Mouse (Mus musculus) ES-Bruce4 (cell line): ENCODE results near the gene Trp53rka.

ENCODE experiments used
- CTCF ChIP-seq: IDR thresholded peaks from one replicate; pipeline ENCODE4 v1.8.1; 2011; ENCODE audit warnings: low read depth, low read length
- EP300 ChIP-seq: IDR thresholded peaks from 2 replicates; pipeline ENCODE4 v1.6.1; 2011; ENCODE audit warnings: low read depth, low read length; ENCODE audit not compliant: insufficient read depth

GRCm38 (mm10) chr2:165496251-165496650 is 3.1 kb upstream of the Trp53rka start:
- TF ChIP-seq CTCF (peak; percentile 44), EP300 (no peak)
